Mouse (Mus musculus): ENCODE results near the gene 5031439G07Rik.

DNA sequence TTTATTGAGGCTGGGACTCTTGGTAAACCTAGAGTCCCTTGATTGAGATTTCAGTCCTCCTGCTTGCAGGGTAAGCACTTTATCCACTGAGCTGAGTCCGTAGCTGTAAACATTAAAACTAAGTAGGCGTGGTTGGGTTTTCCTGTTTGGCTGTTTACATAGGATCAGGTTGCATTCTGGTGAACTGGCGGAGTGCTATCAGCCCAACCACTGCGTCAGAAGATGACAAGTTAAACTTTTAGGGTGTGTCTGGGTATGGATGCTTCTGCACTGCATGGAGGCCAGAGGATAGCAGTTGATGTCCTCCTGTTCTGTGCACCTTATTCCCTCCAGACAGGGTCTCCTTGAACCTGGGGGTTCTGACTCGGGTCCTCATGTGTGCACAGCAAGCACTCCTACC lies 56.0 kb downstream of the 5031439G07Rik start:
- TF ChIP-seq POLR2A (IDR thresholded peaks at IDR 0.05; ENCODE audit: borderline replicate concordance, control insufficient read depth, low read depth, low read length) (no peak), CTCF (IDR thresholded peaks at IDR 0.05; ENCODE audit: control insufficient read depth, insufficient read depth, low read length) (no peak)
